Mouse (Mus musculus) kidney, adult 2 months (tissue): ENCODE measurements at regions not wholly inside any gene's neighbourhood (a gene's known extent, or its start where the extent isn't known, plus 50 kb on each side); places are given as distances from the start of the nearest gene placed in this dataset.

Experiments used
- CTCF ChIP-seq: fragments of 200-500 bp; conservative IDR thresholded peaks from 2 replicates; pipeline ENCODE4 v1.5.1; 2011; ENCODE audit warnings: low read depth, mild to moderate bottlenecking, control low read depth, low read length, moderate library complexity, mixed read lengths; ENCODE audit not compliant: insufficient read depth, insufficient read length
- POLR2A ChIP-seq: fragments of 200-500 bp; IDR thresholded peaks from one replicate; pipeline ENCODE4 v1.6.1; 2011; ENCODE audit warnings: low read depth, low read length, control low read depth

- TF ChIP-seq CTCF (no peak), POLR2A (no peak)
Observed at GRCm38 (mm10) chr14:48739121-48739520, 65.5 kb upstream of the Otx2 start.
